Mouse (Mus musculus) G1E (cell line): ENCODE data around the gene Spns2.

Experiments used
- CTCF ChIP-seq: IDR thresholded peaks from 2 replicates; pipeline ENCODE4 v1.5.1; 2012; ENCODE audit warnings: low read depth, low read length, inconsistent platforms, mixed read lengths
- GATA1 ChIP-seq: IDR thresholded peaks from 2 replicates; pipeline ENCODE4 v1.6.1; 2012; ENCODE audit warnings: borderline replicate concordance, low read length, inconsistent platforms, mixed read lengths
- GATA2 ChIP-seq: IDR thresholded peaks from 2 replicates; pipeline ENCODE4 v1.6.1; 2012; ENCODE audit warnings: low read depth, low read length, inconsistent platforms, borderline replicate concordance
- POLR2AphosphoS5 ChIP-seq: IDR thresholded peaks from 2 replicates; pipeline ENCODE4 v1.6.1; 2012; ENCODE audit warnings: low read depth, low read length, inconsistent platforms; ENCODE audit not compliant: insufficient replicate concordance
- TAL1 ChIP-seq: conservative IDR thresholded peaks from 2 replicates; pipeline ENCODE4 v1.6.1; 2012; ENCODE audit warnings: low read depth, low read length, inconsistent platforms, mixed read lengths

GRCm38 (mm10) chr11:72402017-72402416 lies 87.7 kb downstream of the Spns2 start:
- no peak for TF ChIP-seq GATA1
- no peak for TF ChIP-seq CTCF
- TF ChIP-seq POLR2AphosphoS5, result no peak
- TF ChIP-seq TAL1, result no peak
- no peak for TF ChIP-seq GATA2
